9 mouse cellular contexts compared by ENCODE assay signal in genomic region chr5:110287084-110287475, GRCm38 (mm10). TPM values are rescaled to one million over a fixed set of nuclear protein-coding genes. Genes with fewer than 3 reads are reported as not detected.
DNase-seq lines count a peak whose midpoint lies in the region; ATAC-seq and TF ChIP-seq lines count a peak whose summit lies in the region.
"Had no signal": no experiment of that assay in that cellular context is flagged by ENCODE, and none has a peak within 500 bp of the region (broad histone marks: within the 10 kb centered on the region; RNA-seq: fewer than 3 reads in every experiment).

No protein-coding gene starts in this region.

- no peaks in the 10 kb centered on the region for H3K27me3 ChIP-seq in heart, embryonic 16.5 days (ENCODE audit: control insufficient read depth, insufficient read depth, low read length)
- H3K27me3 ChIP-seq in heart, adult 2 months (ENCODE audit: control insufficient read depth, insufficient read depth, low read length) = no peaks in the 10 kb centered on the region
- H3K27me3 ChIP-seq in hindbrain, embryonic 15.5 days = no peaks in the 10 kb centered on the region; the same call in 1 of the 2 replicates
- peaks cover 15% of the 10 kb centered on the region for H3K27me3 ChIP-seq in midbrain, embryonic 12.5 days

- TF ChIP-seq EP300 in heart, adult 2 months (IDR thresholded peaks at IDR 0.05; ENCODE audit: insufficient read depth, low read depth, low read length) = no peak

- no peak for DNase-seq in heart, adult 2 months
- peak; percentile 33 for DNase-seq in MEL-GATA-1-ER (ENCODE audit: extremely low read depth, low read depth)
- DNase-seq in cerebellum, postnatal 14 days = no peak
- DNase-seq in adrenal gland, postnatal 25 days = no peak
- DNase-seq in lung, postnatal 14 days = no peak
- DNase-seq: thymus, postnatal 36 days had no signal

- WGBS in heart, embryonic 16.5 days = 54% methylated on average over 2 of the region's 2 CpGs
- 62% methylated on average over 2 of the region's 2 CpGs for WGBS in heart, adult 2 months
- WGBS in hindbrain, embryonic 15.5 days = 80% methylated on average over 2 of the region's 2 CpGs
- 90% methylated on average over 2 of the region's 2 CpGs for WGBS in midbrain, embryonic 12.5 days

- TF ChIP-seq POLR2A in heart, adult 2 months (IDR thresholded peaks at IDR 0.05; ENCODE audit: insufficient read depth, low read depth, low read length) = no peak

- H3K4me1 ChIP-seq in heart, embryonic 16.5 days (ENCODE audit: control insufficient read depth, insufficient read depth, low read length) = peaks cover 13% of the 10 kb centered on the region
- peaks cover 2% of the 10 kb centered on the region; the same call in 1 of the 2 replicates for H3K4me1 ChIP-seq in heart, adult 2 months (ENCODE audit: control insufficient read depth, insufficient read depth, low read length)
- peaks cover 16% of the 10 kb centered on the region for H3K4me1 ChIP-seq in hindbrain, embryonic 15.5 days (replicated peaks)
- H3K4me1 ChIP-seq in midbrain, embryonic 12.5 days = peaks cover 18% of the 10 kb centered on the region

- H3K79me2 ChIP-seq in heart, adult 2 months (replicated peaks; ENCODE audit: control insufficient read depth, insufficient read depth, low read length) = no peaks in the 10 kb centered on the region

- no peak for TF ChIP-seq CTCF in heart, adult 2 months (IDR thresholded peaks at IDR 0.05)

- intact Hi-C loops in heart, adult 2 months (cut with DNase I) = no loop called here

- H3K27ac ChIP-seq in heart, embryonic 16.5 days (ENCODE audit: low read length) = no peak overlapping the region
- H3K27ac ChIP-seq in heart, adult 2 months = no peak overlapping the region
- no peak overlapping the region for H3K27ac ChIP-seq in hindbrain, embryonic 15.5 days (replicated peaks)
- H3K27ac ChIP-seq in midbrain, embryonic 12.5 days (replicated peaks) = no peak overlapping the region

- H3K9me3 ChIP-seq in heart, embryonic 16.5 days (replicated peaks; ENCODE audit: control insufficient read depth, low read length) = no peaks in the 10 kb centered on the region
- H3K9me3 ChIP-seq in hindbrain, embryonic 15.5 days = no peaks in the 10 kb centered on the region
- H3K9me3 ChIP-seq in midbrain, embryonic 12.5 days = no peaks in the 10 kb centered on the region

- H3K9ac ChIP-seq in heart, embryonic 16.5 days (ENCODE audit: low read length) = 0 out of 2 replicates have a peak overlapping the region, but pooled peaks have one; percentile 38
- H3K9ac ChIP-seq in heart, adult 2 months (ENCODE audit: low read depth, low read length) = no peak overlapping the region
- no peak overlapping the region for H3K9ac ChIP-seq in hindbrain, embryonic 15.5 days
- no peak overlapping the region; the same call in 1 of the 2 replicates for H3K9ac ChIP-seq in midbrain, embryonic 12.5 days (replicated peaks)

- H3K4me2 ChIP-seq in heart, embryonic 16.5 days (ENCODE audit: low read depth, low read length) = peak overlapping the region; percentile 99
- H3K4me2 ChIP-seq in hindbrain, embryonic 15.5 days = peak overlapping the region; percentile 86
- H3K4me2 ChIP-seq in midbrain, embryonic 12.5 days (replicated peaks) = peak overlapping the region; percentile 83

- H3K36me3 ChIP-seq in heart, embryonic 16.5 days (ENCODE audit: control insufficient read depth, insufficient read depth) = peaks cover 6% of the 10 kb centered on the region; the same call in 1 of the 2 replicates
- H3K36me3 ChIP-seq in heart, adult 2 months (ENCODE audit: control insufficient read depth, insufficient read depth, low read length) = no peaks in the 10 kb centered on the region
- peaks cover 8% of the 10 kb centered on the region; the same call in 1 of the 2 replicates for H3K36me3 ChIP-seq in hindbrain, embryonic 15.5 days
- peaks cover 14% of the 10 kb centered on the region for H3K36me3 ChIP-seq in midbrain, embryonic 12.5 days

- no peak for ATAC-seq in heart, embryonic 16.5 days (replicated peaks; ENCODE audit: extremely low read depth, insufficient read depth, low FRiP score)
- no peak for ATAC-seq in hindbrain, embryonic 15.5 days (ENCODE audit: low FRiP score, low read depth)
- no peak for ATAC-seq in midbrain, embryonic 12.5 days (ENCODE audit: low FRiP score, low read depth)

- peak overlapping the region; percentile 91 for H3K4me3 ChIP-seq in heart, embryonic 16.5 days (ENCODE audit: low read length)
- no peak overlapping the region for H3K4me3 ChIP-seq in heart, adult 2 months
- peak overlapping the region; percentile 69 for H3K4me3 ChIP-seq in hindbrain, embryonic 15.5 days
- peak overlapping the region; percentile 76 for H3K4me3 ChIP-seq in midbrain, embryonic 12.5 days

RNA-seq across cellular contexts. Expression of gene Pole, which starts 1.0 kb away (rescaled TPM):
- 17.1 and 17.9 TPM in 2 replicates for polyA plus RNA-seq in heart, embryonic 16.5 days (2015; fragmentation: Nextera tagmentation; extraction: Ambion mirVana)
- 1 to 10 TPM; 1.7 to 2.8 TPM for total RNA-seq in heart, adult 2 months (2021)
- 1.2 and 1.3 TPM in 2 replicates for polyA plus RNA-seq in heart, adult 2 months (2012; rRNA removed)
- 8.3 and 10.1 TPM in 2 replicates for polyA plus RNA-seq in hindbrain, embryonic 15.5 days (2015; fragmentation: Nextera tagmentation; extraction: Ambion mirVana)
- 29.6 and 31.9 TPM in 2 replicates for polyA plus RNA-seq in midbrain, embryonic 12.5 days (2016; fragmentation: Nextera tagmentation; extraction: Ambion mirVana)
- 6.2 and 8.0 TPM in 2 replicates for total RNA-seq in adrenal gland, postnatal 25 days (2021)

RNA-seq across cellular contexts. Expression of gene Pxmp2, which starts 1.1 kb away (rescaled TPM):
- polyA plus RNA-seq in heart, embryonic 16.5 days (2015; fragmentation: Nextera tagmentation; extraction: Ambion mirVana) = 26.3 and 26.7 TPM in 2 replicates
- total RNA-seq in heart, adult 2 months (2021) = 100 to 1,000 TPM; 107 to 137 TPM
- polyA plus RNA-seq in heart, adult 2 months (2012; rRNA removed) = 85.0 and 101 TPM in 2 replicates
- polyA plus RNA-seq in hindbrain, embryonic 15.5 days (2015; fragmentation: Nextera tagmentation; extraction: Ambion mirVana) = 11.9 TPM in 2 replicates
- polyA plus RNA-seq in midbrain, embryonic 12.5 days (2016; fragmentation: Nextera tagmentation; extraction: Ambion mirVana) = 10.0 and 11.1 TPM in 2 replicates
- 9.4 and 10.7 TPM in 2 replicates for total RNA-seq in adrenal gland, postnatal 25 days (2021)

RNA-seq across cellular contexts. Expression of gene Pgam5, which starts 17.4 kb away (rescaled TPM):
- polyA plus RNA-seq in heart, embryonic 16.5 days (2015; fragmentation: Nextera tagmentation; extraction: Ambion mirVana) = 51.5 and 51.7 TPM in 2 replicates
- 10 to 100 TPM; 31.3 to 33.6 TPM for total RNA-seq in heart, adult 2 months (2021)
- 20.9 and 29.3 TPM in 2 replicates for polyA plus RNA-seq in heart, adult 2 months (2012; rRNA removed)
- polyA plus RNA-seq in hindbrain, embryonic 15.5 days (2015; fragmentation: Nextera tagmentation; extraction: Ambion mirVana) = 91.4 and 97.9 TPM in 2 replicates
- 89.0 and 89.4 TPM in 2 replicates for polyA plus RNA-seq in midbrain, embryonic 12.5 days (2016; fragmentation: Nextera tagmentation; extraction: Ambion mirVana)
- 44.7 and 49.8 TPM in 2 replicates for total RNA-seq in adrenal gland, postnatal 25 days (2021)

RNA-seq across cellular contexts. Expression of gene P2rx2, which starts 55.9 kb away (rescaled TPM):
- polyA plus RNA-seq in heart, embryonic 16.5 days (2015; fragmentation: Nextera tagmentation; extraction: Ambion mirVana) = 0.29 and 1.1 TPM in 2 replicates
- total RNA-seq in heart, adult 2 months (2021) = not detected
- polyA plus RNA-seq in heart, adult 2 months (2012; rRNA removed) = 0.12 TPM in 1 of 2 replicates, not detected in the other
- polyA plus RNA-seq in hindbrain, embryonic 15.5 days (2015; fragmentation: Nextera tagmentation; extraction: Ambion mirVana) = 10.2 and 10.7 TPM in 2 replicates
- 1.2 and 1.7 TPM in 2 replicates for polyA plus RNA-seq in midbrain, embryonic 12.5 days (2016; fragmentation: Nextera tagmentation; extraction: Ambion mirVana)
- total RNA-seq in adrenal gland, postnatal 25 days (2021) = 0.55 TPM in 1 of 2 replicates, not detected in the other

RNA-seq across cellular contexts. Expression of gene Ankle2, which starts 56.3 kb away (rescaled TPM):
- 14.4 and 17.6 TPM in 2 replicates for polyA plus RNA-seq in heart, embryonic 16.5 days (2015; fragmentation: Nextera tagmentation; extraction: Ambion mirVana)
- 10 to 100 TPM; 27.5 to 32.7 TPM for total RNA-seq in heart, adult 2 months (2021)
- 6.7 and 10.0 TPM in 2 replicates for polyA plus RNA-seq in heart, adult 2 months (2012; rRNA removed)
- 20.5 and 24.1 TPM in 2 replicates for polyA plus RNA-seq in hindbrain, embryonic 15.5 days (2015; fragmentation: Nextera tagmentation; extraction: Ambion mirVana)
- 36.9 and 39.6 TPM in 2 replicates for polyA plus RNA-seq in midbrain, embryonic 12.5 days (2016; fragmentation: Nextera tagmentation; extraction: Ambion mirVana)
- 38.7 and 52.6 TPM in 2 replicates for total RNA-seq in adrenal gland, postnatal 25 days (2021)
